Mouse (Mus musculus): ENCODE results near the gene Ltbp1. TPM values are rescaled to one million over a fixed set of nuclear protein-coding genes. Genes with fewer than 3 reads are reported as not detected.
A peak's percentile ranks its signal among the peaks of the same experiment; 100 is the strongest.

Ltbp1 gene
- polyA plus RNA-seq, 1 experiment: not detected

DNA sequence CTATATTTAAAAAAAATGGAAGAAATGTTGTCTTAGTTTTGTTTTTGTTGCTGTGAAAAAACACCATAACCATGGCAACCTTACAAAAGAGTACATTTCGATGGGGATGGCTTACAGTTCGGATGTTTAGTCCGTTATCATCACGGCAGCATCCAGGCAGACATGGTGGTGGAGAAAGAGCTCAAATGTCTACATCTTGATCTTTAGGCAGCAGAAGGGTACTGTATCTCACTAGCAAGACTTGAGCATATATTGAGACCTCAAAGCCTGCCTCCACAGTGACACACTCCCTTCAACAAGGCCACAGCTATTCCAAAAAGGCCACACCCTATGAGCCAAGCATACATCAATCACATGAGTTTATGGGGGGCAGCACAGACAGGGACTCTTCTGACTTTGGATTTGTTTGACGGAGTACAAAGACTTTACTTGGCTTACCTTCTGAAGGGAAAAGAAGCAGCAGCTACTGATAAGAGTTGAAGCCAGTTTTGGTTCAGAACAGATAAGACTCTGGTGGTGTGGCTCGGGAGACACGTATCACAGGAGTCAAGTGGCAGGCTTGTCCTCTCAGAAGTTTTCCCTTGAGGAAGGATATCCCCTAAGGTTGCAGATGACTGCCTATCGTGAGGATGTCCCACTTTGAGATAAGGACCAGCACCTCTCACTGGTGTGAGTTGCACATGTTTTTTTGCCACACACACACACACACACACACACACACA is 153.9 kb downstream of the Ltbp1 start:
- TF ChIP-seq CTCF (IDR thresholded peaks at IDR 0.05; ENCODE audit: insufficient read depth, low read depth, low read length) (no peak), POLR2A (IDR thresholded peaks at IDR 0.05; ENCODE audit: insufficient read depth, low read depth, low read length) (no peak)
- Histone ChIP-seq H3K4me1 (ENCODE audit: control insufficient read depth, insufficient read depth, low read length) (no peaks in the 10 kb centered on the region), H3K27ac (ENCODE audit: insufficient read depth, low read depth, low read length) (no peak overlapping the region), H3K4me3 (ENCODE audit: insufficient read depth, low read depth, low read length) (no peak overlapping the region)
- WGBS: 86% methylated on average over 8 of the region's 8 CpGs

DNA sequence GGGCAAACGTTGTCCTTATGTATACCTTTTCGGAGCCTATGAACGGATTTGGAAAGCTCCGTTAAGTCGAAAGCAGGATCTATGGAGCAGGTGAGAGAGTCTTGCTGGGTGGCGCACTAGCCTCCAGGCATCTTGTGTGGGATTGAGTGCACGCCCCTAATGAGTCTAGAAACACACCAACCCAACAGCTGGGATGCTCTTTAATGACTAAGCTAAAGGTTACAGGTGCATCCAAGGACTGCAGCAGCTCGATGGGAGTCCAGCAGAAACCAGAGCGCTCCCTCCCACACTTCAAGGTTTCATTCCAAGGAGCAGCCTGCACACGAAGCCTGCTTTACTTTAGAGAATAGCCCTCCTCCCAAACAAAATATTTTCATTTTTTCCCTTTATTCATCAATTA is 155.7 kb downstream of the Ltbp1 start:
- no peak overlapping the region for H3K27ac ChIP-seq (ENCODE audit: insufficient read depth, low read depth, low read length)
- H3K4me1 ChIP-seq (ENCODE audit: control insufficient read depth, insufficient read depth, low read length): no peaks in the 10 kb centered on the region
- WGBS: 89% methylated on average over 10 of the region's 10 CpGs
- TF ChIP-seq CTCF (IDR thresholded peaks at IDR 0.05; ENCODE audit: insufficient read depth, low read depth, low read length): no peak
- no peak for TF ChIP-seq POLR2A (IDR thresholded peaks at IDR 0.05; ENCODE audit: insufficient read depth, low read depth, low read length)
- H3K4me3 ChIP-seq (ENCODE audit: insufficient read depth, low read depth, low read length): no peak overlapping the region

DNA sequence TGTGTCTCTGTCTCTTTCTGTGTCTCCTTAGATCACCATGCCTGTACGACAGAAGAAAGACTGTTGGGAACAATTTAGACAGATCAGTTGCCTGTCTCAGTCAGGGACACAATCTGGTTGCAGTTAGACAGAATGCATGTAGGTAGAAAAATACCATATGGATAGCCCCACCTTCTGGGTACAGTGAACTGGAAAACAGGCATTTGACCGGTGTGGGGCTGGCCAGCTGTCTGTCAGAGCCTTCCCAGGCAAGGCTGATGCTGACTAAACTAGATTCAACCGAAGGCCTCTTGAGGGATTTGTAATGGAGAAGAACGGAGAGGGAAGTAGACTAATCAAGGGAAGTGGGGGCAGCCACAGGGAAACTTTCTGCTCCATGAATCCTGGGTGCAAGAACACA is 156.6 kb downstream of the Ltbp1 start:
- H3K4me1 ChIP-seq (ENCODE audit: control insufficient read depth, insufficient read depth, low read length): no peaks in the 10 kb centered on the region
- WGBS: 89% methylated on average over 4 of the region's 4 CpGs
- no peak for TF ChIP-seq POLR2A (IDR thresholded peaks at IDR 0.05; ENCODE audit: insufficient read depth, low read depth, low read length)
- TF ChIP-seq CTCF (IDR thresholded peaks at IDR 0.05; ENCODE audit: insufficient read depth, low read depth, low read length): no peak
- H3K4me3 ChIP-seq (ENCODE audit: insufficient read depth, low read depth, low read length): no peak overlapping the region
- H3K27ac ChIP-seq (ENCODE audit: insufficient read depth, low read depth, low read length): no peak overlapping the region

DNA sequence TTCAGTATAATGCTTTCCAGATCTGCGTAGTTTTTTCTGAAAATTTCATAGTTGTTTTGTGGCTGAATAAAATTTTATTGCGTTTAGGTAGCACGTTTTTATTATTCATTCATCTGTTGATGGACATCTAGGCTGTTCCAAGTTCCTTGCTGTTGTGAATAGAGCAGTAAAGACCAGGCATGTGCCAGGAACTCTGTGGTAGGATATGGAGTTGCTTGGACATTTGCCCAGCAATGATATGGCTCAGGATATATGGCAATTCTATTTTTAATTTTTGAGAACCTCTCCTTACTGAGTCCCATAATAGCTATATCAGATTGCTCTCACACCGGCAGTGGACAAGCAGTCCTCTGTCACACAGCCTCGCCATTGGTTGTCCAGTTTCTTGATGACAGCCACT is 159.2 kb downstream of the Ltbp1 start:
- TF ChIP-seq CTCF (IDR thresholded peaks at IDR 0.05; ENCODE audit: insufficient read depth, low read depth, low read length) (no peak), POLR2A (IDR thresholded peaks at IDR 0.05; ENCODE audit: insufficient read depth, low read depth, low read length) (no peak)
- H3K27ac ChIP-seq (ENCODE audit: insufficient read depth, low read depth, low read length): no peak overlapping the region
- H3K4me3 ChIP-seq (ENCODE audit: insufficient read depth, low read depth, low read length): no peak overlapping the region
- WGBS: 91% methylated on average over 5 of the region's 5 CpGs
- H3K4me1 ChIP-seq (ENCODE audit: control insufficient read depth, insufficient read depth, low read length): peaks cover 3% of the 10 kb centered on the region

DNA sequence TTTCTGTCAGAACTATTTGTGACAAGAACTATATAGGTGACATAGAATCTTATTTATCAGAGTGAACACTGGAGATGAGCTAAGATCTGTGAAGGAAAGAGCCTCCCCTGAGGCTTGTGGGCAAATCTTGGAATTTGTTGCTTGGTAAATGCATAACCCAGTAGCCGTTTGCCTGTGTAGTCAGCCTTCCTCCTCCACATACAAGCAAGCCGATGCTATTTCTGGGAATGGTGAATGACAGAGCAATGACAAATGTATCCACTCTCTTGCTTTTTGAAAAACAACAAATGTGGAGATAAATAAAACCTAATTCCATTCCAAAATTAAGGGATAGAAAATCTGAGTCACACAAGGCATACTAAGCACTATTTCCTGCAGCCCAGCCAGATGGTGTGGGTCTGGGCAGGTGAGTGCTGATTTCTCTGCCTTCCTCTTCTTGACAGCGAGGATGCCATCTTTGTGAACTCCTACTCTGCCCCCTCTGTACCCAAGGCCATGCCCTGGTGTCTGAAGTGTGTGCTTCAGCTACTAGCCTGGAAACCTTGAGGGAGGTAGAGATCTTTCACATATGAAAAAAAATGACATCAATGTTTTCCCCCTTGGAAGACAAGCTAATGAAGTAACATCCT is 163.3 kb downstream of the Ltbp1 start:
- WGBS: 61% methylated on average over 3 of the region's 3 CpGs
- 0 out of 2 replicates have a peak overlapping the region, but pooled peaks have one; percentile 40 for H3K27ac ChIP-seq (ENCODE audit: insufficient read depth, low read depth, low read length)
- H3K4me3 ChIP-seq (ENCODE audit: insufficient read depth, low read depth, low read length): no peak overlapping the region
- TF ChIP-seq CTCF (IDR thresholded peaks at IDR 0.05; ENCODE audit: insufficient read depth, low read depth, low read length): no peak
- TF ChIP-seq POLR2A (IDR thresholded peaks at IDR 0.05; ENCODE audit: insufficient read depth, low read depth, low read length): no peak
- peaks cover 3% of the 10 kb centered on the region for H3K4me1 ChIP-seq (ENCODE audit: control insufficient read depth, insufficient read depth, low read length)

DNA sequence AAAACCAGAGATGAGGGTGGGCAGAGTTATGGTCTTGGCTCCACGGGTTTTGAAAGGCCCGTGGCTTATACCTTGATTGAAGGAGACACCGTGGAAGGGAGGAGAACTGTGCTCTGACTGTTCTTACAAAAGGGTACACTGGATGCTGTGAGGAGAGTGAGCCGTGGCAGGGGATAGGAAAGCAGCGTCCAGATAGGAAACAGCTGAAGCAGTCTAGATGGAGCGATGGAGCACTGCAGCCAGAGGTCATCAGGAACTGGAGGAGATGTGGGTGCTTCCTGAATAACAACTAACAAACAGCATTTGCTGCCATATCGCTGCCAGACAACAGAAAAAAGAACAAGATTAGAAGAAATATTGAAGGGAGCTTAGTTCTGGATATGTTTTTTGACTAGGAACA is 166.3 kb downstream of the Ltbp1 start:
- no peak overlapping the region for H3K4me3 ChIP-seq (ENCODE audit: insufficient read depth, low read depth, low read length)
- H3K27ac ChIP-seq (ENCODE audit: insufficient read depth, low read depth, low read length): no peak overlapping the region
- 90% methylated on average over 7 of the region's 7 CpGs for WGBS
- no peak for TF ChIP-seq POLR2A (IDR thresholded peaks at IDR 0.05; ENCODE audit: insufficient read depth, low read depth, low read length)
- no peak for TF ChIP-seq CTCF (IDR thresholded peaks at IDR 0.05; ENCODE audit: insufficient read depth, low read depth, low read length)
- peaks cover 3% of the 10 kb centered on the region for H3K4me1 ChIP-seq (ENCODE audit: control insufficient read depth, insufficient read depth, low read length)

DNA sequence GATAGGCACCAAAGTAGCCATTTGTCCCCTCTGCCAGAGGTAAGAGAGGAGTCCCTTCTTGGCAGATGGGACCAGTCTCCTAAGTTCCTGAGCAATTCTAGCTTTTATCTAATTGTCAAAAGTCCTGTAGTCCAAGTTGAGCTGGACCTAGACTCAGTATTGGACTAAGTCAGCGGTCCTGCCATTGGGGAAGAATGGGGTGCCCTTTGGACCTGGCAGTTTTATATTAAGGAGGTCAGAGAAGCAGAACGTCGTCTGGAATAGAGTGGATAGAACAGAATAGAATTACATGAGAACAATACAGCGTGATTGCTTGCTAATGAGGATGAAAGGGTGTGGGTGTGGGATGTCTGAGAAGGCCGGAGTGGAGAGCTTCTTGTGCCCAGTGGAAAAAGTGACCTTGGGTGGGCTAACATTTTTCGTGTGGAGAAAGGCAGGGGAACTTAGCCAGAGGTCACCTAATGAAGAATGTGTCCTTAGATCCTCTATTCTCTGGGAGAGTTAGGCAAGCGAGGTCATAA is 167.4 kb downstream of the Ltbp1 start:
- H3K4me1 ChIP-seq (ENCODE audit: control insufficient read depth, insufficient read depth, low read length): peaks cover 2% of the 10 kb centered on the region
- no peak overlapping the region for H3K27ac ChIP-seq (ENCODE audit: insufficient read depth, low read depth, low read length)
- no peak for TF ChIP-seq POLR2A (IDR thresholded peaks at IDR 0.05; ENCODE audit: insufficient read depth, low read depth, low read length)
- TF ChIP-seq CTCF (IDR thresholded peaks at IDR 0.05; ENCODE audit: insufficient read depth, low read depth, low read length): no peak
- 80% methylated on average over 7 of the region's 7 CpGs for WGBS
- H3K4me3 ChIP-seq (ENCODE audit: insufficient read depth, low read depth, low read length): no peak overlapping the region

DNA sequence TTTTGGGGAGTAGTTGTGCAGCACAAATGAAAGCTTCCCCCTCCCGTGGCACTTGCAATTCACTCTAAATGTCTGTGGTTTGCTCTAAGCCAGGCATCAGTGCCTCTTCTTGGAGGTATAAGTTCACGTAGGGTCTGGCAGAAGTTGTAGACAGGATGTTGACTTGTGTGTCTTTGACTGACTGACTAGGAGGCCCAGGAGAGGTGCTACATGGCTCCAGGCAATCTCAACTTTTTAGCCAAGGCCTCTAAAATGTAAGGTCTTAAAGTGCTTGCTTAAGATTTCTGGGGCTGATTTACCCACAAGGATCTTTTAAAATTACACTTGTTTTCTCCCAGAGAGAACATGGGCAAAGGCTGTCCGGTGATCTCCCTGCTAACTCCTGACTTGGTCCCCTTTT is 169.1 kb downstream of the Ltbp1 start:
- Histone ChIP-seq H3K27ac (ENCODE audit: insufficient read depth, low read depth, low read length) (no peak overlapping the region), H3K4me3 (ENCODE audit: insufficient read depth, low read depth, low read length) (no peak overlapping the region), H3K4me1 (ENCODE audit: control insufficient read depth, insufficient read depth, low read length) (peaks cover 8% of the 10 kb centered on the region)
- 97% methylated on average over 3 of the region's 3 CpGs for WGBS
- no peak for TF ChIP-seq POLR2A (IDR thresholded peaks at IDR 0.05; ENCODE audit: insufficient read depth, low read depth, low read length)
- TF ChIP-seq CTCF (IDR thresholded peaks at IDR 0.05; ENCODE audit: insufficient read depth, low read depth, low read length): no peak

All from olfactory bulb, adult 2 months (tissue).